Mouse (Mus musculus): ENCODE results near the gene Psap.

Gene Psap

DNA sequence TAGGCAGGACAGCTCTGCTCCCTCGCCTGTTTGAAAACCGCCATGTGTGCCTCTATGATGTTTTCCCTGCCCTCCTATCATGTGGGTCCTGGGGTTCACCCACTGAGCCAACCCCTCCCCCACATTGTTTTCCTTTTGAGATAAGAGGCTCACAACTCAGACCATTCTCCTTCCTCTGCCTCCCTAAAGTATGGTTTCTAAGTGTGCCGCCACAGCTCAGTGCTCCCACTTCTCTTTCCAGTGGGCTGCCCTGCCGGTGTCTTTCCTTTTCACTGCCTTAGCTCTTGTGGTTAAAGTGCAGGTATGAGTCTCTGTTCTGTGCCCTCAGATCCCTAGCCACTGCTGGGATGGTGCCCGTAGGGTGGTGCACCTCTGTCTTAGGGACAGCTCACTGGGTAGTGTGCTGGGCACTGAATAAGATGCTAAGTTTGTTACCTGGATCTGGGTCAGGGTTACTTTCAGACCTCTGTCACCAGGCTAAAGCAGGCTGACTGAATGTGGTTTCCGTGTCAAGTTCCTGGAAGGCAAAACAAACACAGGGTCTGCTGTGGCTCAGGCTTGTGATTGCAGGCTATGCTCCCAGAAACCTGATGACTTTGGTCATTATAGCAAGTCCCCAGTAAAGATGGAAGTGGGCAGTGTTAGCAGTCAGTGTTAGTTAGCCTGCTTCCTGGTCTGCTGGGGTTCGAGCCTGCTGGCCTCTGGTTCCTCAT is 12.8 kb downstream of the Psap start:
- DNase-seq (ENCODE audit: low read depth) = peak; percentile 59

DNA sequence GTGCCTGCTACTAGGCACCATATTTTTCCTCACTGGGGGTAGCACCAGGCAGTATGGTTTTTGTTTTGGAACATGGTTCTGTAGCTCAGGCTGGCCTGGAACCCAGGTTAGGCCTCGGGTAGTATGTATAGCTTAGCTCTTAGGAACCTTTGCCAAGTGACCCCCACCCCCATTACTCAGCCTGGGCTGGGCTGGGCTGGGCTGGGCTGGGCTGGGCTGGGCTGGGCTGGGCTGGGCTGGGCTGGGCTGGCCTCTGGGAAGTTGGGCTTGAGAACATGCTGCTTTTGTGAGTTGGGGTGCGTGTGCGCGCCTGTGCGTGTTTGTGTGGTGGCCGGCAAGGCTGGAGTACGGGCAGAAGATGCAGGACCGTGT is 13.3 kb downstream of the Psap start:
- DNase-seq (ENCODE audit: low read depth) = no peak

DNA sequence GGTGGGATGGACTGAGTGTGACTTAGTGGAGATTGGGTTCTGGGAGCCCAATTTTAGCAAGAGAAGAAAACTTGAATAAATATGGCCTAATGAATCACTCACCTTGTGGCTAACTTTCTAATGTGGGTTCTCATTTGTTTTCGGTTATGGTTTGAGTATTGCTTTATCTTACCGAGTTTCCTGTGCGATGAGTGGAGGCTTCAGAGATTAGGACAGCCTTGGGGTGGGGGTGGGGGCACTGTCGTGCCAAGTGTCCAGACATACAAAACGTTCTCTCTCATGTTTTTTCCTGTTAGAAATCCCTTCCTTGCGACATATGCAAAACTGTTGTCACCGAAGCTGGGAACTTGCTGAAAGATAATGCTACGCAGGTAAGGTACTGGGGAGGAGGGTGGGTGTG is 14.8 kb downstream of the Psap start:
- peak; percentile 57 for DNase-seq (ENCODE audit: low read depth)

DNA sequence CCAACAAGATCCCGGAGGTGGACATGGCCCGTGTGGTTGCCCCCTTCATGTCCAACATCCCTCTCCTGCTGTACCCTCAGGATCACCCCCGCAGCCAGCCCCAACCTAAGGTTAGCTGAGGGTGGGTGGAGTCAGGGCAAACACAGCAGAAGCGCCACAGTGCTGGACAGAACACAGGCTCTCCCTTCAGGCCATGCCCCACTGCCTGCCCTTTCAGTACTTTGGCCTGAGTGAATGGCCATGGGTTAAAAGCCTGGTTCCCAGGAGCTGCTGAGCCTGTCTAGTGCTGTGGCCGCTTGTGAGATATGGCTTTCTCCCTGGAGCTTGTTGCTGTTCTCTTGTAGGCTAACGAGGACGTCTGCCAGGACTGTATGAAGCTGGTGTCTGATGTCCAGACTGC is 17.2 kb downstream of the Psap start:
- DNase-seq (ENCODE audit: low read depth) = no peak

DNA sequence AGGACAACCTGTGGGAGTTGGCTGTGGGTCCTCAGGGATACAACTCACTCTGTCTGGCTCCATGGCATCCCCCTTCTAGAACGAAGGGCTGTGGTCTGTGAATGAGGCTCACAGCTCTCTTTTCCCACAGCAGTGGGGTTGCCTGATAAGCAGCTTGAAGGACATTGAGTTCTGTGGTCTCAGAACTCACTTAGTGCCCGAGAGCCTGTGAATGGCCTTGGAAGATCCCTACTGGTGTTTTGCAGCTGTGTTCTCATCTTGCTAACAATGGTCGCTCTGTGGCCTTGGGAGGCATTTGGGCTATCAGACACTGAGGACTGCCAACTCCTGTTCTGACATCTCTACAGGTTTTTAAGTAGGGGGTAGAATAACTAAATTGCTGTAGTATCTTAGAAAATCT is 17.9 kb downstream of the Psap start:
- no peak for DNase-seq (ENCODE audit: low read depth)

DNA sequence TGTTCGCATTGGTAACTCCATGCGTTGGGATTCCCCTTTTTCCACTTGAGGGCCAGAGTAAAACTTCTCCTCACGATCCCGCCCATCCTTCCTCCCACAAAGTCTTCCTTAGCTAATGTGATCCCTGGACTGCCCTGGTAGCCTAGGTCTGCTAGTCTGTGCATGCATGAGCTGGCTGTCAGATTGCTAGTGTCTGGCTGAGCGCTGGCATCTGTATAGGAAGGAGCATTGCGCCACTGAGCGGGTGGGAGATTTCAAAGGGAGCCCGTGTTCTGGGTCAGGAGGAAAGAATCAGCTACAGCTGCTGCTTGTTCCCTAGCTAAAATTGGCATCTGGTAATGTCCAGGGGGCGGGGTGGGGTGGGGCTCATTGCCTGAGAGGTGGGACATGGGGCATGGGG is 18.6 kb downstream of the Psap start:
- no peak for DNase-seq (ENCODE audit: low read depth)

DNA sequence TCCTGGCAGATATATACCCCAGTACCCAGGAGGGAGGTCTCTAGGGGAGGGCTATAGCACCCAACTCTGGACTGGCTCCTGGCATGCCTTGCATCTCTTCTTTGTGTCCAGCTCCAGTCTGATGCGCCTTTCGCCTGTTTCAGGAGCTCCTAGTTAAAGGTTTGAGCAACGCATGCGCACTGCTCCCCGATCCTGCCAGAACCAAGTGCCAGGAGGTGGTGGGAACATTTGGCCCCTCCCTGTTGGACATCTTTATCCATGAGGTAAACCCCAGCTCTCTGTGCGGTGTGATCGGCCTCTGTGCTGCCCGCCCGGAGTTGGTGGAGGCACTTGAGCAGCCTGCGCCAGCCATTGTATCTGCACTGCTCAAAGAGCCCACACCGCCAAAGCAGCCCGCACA is 22.2 kb downstream of the Psap start:
- no peak for DNase-seq (ENCODE audit: low read depth)

DNA sequence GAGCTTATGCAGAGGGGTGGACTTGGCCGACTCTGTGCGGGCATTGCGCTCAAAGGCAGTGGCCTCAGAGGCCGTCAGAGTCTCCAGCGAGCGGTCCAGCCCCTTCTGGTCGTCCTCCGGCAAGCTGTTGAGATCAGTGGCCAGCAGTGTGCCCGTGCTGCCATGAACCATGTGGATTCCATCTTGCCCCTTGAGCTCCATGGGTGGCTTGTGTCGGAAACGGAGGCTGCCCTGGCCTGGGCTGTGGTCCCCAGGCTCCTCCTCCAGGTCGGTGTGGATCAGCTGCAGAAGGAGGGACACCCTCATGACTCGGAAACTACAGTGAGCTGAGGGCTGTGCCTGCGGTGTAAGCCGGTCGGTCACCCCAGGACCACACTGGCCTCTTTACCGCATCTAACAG is 26.0 kb downstream of the Psap start:
- DNase-seq (ENCODE audit: low read depth) = no peak

DNA sequence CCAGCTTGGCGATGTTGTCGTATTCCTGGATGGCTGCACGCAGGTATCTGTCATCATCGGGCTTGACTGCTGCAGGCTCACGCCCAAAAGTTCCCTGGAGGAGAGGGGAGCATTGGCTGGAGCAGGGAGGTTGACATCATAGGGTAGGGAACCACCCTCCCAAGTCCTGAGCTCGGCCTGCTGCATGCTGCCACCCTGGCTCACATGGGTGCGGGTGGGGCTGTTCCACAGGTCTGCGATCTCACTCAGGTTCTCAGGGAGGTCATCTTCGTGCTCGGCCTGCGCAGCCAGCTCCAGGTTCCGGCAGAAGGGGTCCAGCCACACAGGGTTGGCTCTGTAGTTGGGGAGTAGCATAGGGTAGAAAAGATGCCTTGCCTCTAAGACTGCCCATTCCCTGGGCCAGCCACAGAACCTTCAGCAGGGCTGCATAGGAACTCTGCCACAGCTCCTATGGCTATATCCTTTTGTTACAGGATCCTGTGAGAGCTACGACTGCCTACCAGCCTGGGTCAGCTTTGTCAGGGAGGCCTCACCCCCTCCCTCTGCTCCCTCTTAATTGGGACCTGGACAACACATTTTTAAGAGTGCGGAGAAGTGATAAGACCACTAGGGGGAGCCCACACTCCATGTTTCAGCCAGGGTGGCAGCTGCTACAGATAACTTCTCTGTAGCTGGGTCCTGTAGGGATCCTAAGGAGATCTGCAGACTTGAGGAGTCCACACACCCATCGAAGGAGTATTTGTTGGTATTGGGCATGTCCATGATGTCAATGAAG is 27.6 kb downstream of the Psap start:
- peak; percentile 83 for DNase-seq (ENCODE audit: low read depth)

DNA sequence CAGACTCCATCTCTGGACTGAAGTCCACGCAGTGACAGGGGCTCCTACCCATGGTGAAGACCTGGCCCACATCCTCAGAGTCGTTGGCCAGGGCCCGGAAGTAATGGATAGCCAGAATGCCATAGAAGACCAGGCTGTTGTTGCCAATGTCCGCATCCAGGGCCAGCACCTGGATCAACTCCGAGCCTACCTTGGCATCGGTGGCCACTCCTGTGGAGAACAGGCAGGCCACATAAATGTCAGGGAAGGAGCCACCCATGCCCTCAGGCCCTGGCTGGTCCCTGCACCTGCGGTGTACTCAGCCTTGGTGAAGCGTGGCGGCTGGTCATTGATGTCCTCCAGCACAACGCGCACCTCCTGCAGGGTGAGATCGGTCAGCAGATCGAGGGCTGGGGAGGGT is 33.2 kb downstream of the Psap start:
- DNase-seq (ENCODE audit: low read depth) = no peak

DNA sequence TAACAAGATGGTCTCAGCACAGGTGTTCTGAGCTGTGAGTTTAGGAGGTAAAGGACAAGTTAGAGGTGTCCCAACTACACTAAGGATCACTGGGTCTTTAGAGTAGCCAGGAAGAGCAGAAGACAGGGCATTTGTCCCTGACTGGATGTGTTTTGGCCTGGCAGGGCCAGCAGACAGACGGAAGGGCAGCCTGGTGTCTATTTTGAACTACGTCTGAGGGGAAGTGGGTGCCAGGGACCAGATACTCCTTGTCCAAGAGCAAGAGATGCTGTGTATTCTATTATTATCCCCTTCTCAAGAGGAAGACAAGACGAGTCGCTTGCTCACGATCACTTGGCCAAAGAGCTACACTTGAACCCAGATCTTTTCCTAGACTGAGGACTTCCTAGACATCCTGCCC is 36.2 kb downstream of the Psap start:
- no peak for DNase-seq (ENCODE audit: low read depth)

DNA sequence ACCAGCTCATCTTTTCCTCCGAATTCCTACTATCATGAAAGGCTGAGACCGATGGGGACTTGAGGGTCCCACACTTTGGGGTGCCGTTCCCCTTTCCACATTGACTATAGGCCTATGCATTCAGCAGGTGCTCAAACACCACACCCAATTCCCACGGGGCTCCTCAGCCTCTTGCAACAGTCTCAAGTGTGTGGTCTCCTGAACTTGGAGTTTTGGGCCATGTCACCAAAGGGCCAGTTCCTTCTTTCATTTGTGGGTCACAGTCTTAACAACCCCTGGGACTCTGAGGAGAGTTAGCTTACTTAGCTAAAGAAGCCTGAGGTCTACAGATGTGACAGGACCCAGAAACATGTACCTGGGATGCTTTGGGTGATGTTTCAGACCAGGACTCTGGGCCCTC is 38.7 kb downstream of the Psap start:
- no peak for DNase-seq (ENCODE audit: low read depth)

DNA sequence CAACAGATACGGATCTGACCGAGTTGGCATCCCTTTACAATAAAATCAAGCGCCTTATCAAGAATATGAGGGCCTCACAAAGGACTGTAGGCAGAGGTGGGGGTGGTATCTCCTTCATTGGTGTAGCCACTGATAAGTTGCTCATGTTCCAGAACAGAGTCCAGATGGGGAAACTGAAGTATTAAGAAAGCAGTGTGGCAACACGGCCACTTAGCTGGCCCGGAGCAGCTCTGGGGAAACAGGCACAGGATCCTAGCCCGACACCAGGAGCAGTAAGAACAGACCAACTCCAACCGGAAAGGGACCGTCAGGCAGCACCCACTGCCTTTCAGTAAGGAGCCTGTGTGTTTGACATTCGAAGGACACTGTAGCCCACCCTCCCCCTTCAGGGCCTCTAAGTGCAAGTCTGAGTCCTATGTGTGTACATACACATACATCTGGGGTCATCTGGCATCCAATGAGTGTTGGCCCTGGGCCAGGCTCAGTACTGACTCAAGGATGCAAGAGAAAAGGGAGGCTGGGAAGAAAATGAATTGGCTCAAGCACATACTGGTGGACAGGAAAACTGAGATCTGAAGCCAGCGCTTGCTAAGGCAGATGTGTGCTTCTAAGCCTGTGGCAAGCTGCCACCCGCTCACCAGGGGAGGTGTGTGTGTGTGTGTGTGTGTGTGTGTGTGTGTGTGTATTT is 51.7 kb downstream of the Psap start:
- no peak for DNase-seq (ENCODE audit: low read depth)

DNA sequence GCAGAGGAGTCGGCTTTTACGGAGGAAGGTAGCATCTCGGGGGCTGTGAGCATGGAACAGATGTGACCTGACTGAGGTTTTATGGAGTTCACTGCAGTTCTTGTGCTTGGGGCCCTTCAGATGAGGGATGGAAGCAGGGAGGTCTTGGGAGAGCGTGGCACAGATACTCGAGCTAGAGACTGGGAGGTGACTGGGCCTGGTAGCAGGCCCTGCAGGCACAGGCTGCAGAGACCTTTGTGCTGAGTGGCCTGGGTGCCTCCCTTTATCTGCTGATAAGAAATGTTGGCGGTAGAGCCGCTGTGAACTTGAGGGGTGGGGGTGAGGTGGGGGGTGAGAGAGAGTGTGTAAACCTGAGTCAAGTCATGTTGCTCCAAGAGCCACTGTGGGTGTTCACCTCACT is 57.2 kb downstream of the Psap start:
- DNase-seq (ENCODE audit: low read depth) = no peak

DNA sequence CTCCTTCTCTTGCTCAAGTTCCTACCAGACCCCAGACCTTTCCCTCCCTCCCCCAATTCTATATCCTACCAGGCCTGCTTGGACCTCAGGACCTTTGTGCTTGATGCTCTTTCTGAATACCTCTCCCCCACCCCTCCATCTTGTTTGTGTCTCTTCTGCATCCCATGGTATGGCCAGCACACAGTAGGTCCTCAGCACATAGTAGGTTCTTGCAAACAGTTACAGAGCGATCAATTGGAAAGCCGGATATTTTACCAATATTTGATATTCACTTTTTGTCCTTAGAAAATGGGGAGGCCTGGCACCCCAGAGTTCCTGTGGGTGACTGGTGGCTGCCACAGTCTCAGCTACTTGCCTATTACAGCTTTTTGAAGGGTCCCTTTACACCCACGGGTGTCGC is 57.6 kb downstream of the Psap start:
- no peak for DNase-seq (ENCODE audit: low read depth)

DNA sequence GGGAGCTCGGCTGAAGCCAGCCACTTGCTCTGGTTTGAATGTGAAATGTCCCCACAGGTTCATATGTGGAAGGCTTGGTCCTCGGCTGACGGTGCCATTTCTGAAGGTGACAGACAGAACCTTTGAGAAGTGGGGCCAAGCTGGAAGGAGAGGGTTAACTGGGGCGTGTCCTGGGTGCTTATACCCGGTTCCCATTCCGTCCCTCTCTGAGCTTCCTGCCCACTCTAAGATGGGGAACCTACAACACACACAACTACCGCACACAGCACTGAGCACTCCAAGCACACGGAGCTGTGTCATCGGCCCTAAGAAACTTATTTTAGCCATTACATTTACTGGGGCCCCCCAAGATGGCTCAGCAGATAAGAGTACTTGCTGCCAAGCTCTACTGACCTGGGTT is 64.1 kb downstream of the Psap start:
- DNase-seq (ENCODE audit: low read depth) = no peak

DNA sequence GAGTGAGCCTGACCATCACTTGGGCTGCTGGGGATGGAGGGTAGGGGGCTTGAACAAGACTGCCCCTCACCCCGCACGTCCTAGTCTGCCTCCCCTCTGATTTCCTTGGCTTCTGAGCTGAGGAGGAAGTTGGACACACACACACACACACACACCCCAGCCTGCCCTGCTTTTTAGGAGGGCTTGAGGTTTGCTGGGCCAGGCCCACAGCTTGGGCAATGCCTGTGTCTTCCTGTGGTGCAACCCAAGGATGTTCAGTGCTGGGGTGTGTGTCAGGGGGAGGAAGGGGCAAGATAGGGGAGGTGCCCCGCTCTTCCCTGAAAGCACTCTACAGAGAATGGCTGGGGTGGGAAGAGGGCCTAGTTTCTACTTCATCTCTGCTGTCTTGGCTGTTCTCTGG is 66.7 kb downstream of the Psap start:
- DNase-seq (ENCODE audit: low read depth) = peak; percentile 94

DNA sequence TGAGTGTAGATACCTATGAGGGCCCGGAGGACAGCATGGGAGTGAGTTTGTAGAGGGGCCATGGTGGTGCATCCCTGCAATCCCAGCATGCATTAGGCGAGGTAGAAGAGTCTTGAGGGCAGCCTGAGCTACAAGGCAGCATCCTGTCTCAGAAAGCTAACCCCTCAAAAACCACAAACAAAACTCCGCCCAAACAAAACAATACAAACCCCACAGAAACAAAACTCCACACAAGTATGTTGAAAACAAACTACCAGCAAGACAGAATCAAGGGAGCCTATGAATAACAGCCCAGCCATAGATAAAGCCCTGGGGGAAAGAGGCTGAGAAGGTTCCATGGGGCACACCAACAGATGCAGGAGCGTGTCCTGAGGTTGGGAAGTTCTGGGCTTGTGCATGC is 68.6 kb downstream of the Psap start:
- DNase-seq (ENCODE audit: low read depth) = peak; percentile 50

DNA sequence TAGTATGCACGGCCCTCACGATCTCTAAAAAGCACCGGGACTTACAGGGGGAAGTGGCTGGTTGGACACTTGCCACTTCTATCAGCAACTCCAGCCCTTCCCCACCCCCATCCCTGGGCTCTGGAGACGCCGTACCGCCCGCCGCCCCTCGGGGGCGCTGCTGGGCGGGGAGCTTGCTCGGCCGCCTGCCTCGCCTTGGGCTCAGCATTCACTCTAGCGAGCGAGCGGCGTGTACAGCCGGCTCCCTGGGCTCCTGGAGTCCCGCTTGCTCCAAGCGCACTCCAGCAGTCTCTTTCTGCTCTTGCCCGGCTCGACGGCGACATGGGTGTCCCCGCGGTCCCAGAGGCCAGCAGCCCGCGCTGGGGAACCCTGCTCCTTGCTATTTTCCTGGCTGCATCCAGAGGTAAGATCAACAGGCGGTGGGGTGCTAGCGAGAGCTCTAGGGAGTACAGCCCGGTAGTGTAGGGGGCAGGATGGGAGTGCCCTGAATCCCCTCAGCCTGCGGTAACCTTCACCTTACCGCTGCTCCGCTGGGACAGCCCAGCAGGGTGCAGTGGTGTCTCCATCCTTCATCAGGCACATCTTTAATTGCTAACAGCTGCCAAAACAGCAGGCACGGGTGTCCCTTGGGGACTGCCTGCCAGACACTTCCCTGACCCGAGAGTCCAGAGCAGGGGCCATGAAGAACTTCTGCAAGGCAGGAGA is 69.4 kb downstream of the Psap start, which contains the start of gene Vsir:
TSS of gene Vsir (plus strand) at position 151 of the 705 bp plus-strand sequence.
- peak; percentile 90 for DNase-seq (ENCODE audit: low read depth)

DNA sequence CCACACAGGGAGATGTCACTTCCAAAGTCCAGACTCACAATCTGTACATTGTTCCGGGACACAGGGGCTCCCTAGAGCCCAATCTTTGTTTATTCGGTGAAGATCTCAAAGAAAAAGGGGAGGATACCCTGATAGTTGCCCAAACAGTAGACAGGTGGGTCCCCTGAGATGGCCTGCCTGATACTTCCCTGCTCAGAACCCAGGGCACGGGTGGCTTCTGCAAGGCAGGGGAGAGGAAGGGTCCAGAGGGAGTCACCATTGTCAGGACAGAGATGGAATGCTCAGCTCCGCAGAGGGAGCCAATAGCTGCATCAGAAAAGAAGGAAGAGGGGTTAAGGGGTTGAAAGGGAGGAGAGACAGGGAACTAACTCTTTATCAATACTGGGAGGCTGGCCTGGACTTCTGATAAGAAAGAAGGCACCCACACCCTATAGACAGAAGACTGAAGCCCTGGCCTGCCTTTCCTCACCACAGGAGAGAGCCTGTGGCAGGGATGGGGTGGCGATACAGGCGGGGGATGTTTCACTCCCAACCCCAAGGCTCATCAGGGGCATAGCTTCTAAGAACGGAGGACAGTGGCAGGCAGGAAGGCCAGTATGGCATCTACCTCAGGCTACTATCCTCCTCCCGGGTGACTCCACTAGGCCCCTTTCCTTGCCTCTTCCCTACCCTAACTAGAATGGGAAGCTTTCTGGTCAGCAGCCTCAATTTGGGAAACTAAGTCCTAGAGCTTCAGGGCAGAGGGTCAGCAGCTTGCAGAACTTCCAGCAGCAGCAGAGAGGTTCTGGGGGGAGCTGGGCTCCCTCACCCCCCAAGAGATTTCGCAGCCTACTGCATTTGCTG is 70.6 kb downstream of the Psap start:
- no peak for DNase-seq (ENCODE audit: low read depth)

DNA sequence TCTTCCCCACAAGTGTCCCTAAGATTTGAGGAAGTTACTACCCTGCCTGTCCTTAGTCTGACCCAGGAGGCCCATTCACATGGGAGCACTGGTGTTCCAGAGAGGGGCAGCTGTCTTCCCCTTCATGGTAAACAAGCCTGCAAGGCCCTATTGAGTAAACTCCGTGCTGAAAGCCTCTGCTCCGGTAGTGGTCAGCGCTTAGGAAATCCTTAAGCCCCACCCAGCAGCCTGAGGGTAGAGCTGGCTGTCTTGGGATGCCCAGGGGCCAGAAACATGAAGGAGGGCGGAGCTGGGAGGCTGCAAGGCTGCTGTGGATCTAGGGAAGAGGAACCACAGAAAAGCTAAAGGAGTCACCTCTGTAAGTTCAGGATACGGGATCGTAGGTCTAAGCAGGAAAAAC is 71.6 kb downstream of the Psap start:
- DNase-seq (ENCODE audit: low read depth) = peak; percentile 92

DNA sequence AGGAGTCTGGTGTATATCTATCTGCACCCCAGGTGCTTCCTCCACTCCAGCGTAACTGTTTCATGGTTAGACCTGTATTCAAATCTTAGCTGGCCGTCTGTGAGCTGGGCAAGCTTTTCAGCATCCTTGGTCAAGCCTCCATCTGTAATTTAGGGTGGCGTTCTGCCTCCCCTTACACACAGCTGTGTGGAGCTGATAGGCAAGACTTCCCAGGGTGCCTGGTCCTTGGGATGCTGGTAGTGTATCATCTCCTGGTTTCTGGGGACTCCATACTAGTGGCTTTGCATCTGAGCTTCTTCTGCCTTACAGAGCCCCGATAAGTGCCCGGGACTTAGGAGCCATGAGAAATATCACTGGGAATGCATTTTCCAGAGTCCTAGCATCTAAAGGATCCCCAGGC is 72.2 kb downstream of the Psap start:
- DNase-seq (ENCODE audit: low read depth) = no peak
